Mouse (Mus musculus): ENCODE results near the gene Myh8. TPM values are rescaled to one million over a fixed set of nuclear protein-coding genes. Genes with fewer than 3 reads are reported as not detected.

Myh8 gene
- 0.80 and 0.83 TPM in 2 replicates for polyA plus RNA-seq (2015; fragmentation: Nextera tagmentation; extraction: Ambion mirVana)

DNA sequence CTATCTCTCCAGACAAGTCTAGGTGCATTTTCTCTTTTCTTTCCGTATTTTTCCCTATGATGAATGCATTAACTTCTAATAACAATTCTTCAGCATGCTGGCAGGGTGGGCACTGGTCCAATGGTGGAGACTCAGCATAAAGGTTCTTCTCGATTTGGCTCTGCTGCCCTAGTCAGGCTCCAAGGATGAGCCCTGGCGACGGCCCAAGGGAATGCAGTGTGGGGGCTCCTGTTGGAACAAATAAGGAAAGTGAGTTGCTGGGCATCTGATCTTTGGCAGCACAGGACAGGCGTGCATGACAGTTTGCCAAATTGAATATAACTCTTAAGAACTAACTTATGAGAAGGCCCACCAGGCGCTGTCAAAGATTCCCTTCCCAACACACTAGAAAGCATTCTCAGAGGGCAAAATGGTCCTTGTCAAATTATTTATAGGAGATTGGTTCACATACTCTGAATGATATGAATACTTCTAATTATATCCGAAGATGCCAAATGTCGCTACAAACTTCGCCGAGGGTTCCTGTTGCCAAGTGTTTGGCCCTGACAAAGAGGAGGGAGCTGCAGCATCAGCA lies at the start of gene Myh8:
Myh8 (plus strand) TSS at position 524 of the 574 bp plus-strand sequence.
- Histone ChIP-seq H3K4me2 (ENCODE audit: low read length) (no peak within 1 kb of the TSS), H3K4me1 (ENCODE audit: control insufficient read depth, insufficient read depth, low read length) (no peaks in the 10 kb centered on the region), H3K27me3 (ENCODE audit: control insufficient read depth, insufficient read depth, low read depth, low read length) (no peaks in the 10 kb centered on the region), H3K27ac (ENCODE audit: low read length) (no peak within 1 kb of the TSS), H3K9ac (ENCODE audit: low read depth, low read length) (no peak within 1 kb of the TSS), H3K9me3 (replicated peaks; ENCODE audit: control insufficient read depth, low read length, poor library complexity, severe bottlenecking) (no peaks in the 10 kb centered on the region), H3K36me3 (ENCODE audit: control insufficient read depth, insufficient read depth, low read length) (no peaks in the 10 kb centered on the region), H3K4me3 (ENCODE audit: low read depth, low read length) (no peak within 1 kb of the TSS)
- 76% methylated on average over 10 of the region's 10 CpGs for WGBS
- no peak for ATAC-seq

DNA sequence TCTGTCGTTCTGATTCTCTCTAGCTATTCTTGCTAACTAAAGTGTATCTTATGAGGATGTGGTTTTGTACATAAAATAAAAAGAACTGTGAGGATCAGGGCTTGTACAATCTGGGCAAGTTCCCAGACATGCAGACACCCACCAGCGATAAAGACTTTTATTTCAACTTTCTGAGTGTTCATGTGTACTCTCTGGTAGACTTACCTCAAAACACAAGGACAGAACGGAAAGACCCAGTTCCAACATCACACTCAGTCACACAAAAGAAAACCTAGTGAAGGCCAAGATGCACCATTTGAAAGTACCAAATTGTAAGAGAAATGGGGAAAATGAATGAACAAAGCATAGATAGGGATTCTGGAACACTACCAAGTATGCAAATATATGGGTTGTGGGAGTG lies 48.2 kb upstream of the Myh8 start:
- H3K27me3 ChIP-seq (ENCODE audit: control insufficient read depth, insufficient read depth, low read depth, low read length): no peaks in the 10 kb centered on the region
- 87% methylated on average over 3 of the region's 3 CpGs for WGBS

DNA sequence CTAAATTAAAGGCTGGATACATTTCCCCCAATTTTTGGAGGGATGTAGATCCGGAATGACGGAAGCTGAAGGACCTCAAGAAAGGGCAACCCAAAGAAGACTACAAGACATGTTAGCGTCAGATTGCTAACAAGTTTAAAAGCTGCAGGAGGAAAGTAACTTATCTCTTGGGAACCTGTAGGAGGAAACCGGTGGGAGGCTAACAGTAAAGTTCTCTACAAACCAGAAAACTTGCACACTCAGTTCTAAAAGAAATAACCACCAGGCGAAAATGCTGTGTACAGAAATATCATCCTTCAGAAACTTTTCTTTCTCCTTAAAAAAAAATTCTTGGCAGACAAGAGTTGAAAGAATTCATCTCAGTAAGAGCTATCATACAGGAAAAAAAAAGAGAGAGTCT lies 47.8 kb upstream of the Myh8 start:
- Histone ChIP-seq H3K27me3 (ENCODE audit: control insufficient read depth, insufficient read depth, low read depth, low read length) (no peaks in the 10 kb centered on the region), H3K4me2 (ENCODE audit: low read length) (no peak overlapping the region)

More for the DNA sequence above, 48.2 kb upstream of the Myh8 start:
- Histone ChIP-seq H3K4me1 (ENCODE audit: control insufficient read depth, insufficient read depth, low read length) (no peaks in the 10 kb centered on the region), H3K4me2 (ENCODE audit: low read length) (no peak overlapping the region), H3K27ac (ENCODE audit: low read length) (no peak overlapping the region), H3K9ac (ENCODE audit: low read depth, low read length) (no peak overlapping the region), H3K36me3 (ENCODE audit: control insufficient read depth, insufficient read depth, low read length) (no peaks in the 10 kb centered on the region), H3K9me3 (replicated peaks; ENCODE audit: control insufficient read depth, low read length, poor library complexity, severe bottlenecking) (no peaks in the 10 kb centered on the region), H3K4me3 (ENCODE audit: low read depth, low read length) (no peak overlapping the region)
- ATAC-seq: no peak

GRCm38 (mm10) chr11:67229946-67230345 lies 47.0 kb upstream of the Myh8 start:
- no peaks in the 10 kb centered on the region for H3K4me1 ChIP-seq (ENCODE audit: control insufficient read depth, insufficient read depth, low read length)
- no peak for ATAC-seq
- WGBS: 84% methylated on average over 2 of the region's 2 CpGs
- no peak overlapping the region for H3K27ac ChIP-seq (ENCODE audit: low read length)
- H3K36me3 ChIP-seq (ENCODE audit: control insufficient read depth, insufficient read depth, low read length): no peaks in the 10 kb centered on the region
- no peak overlapping the region for H3K4me2 ChIP-seq (ENCODE audit: low read length)
- no peak overlapping the region for H3K4me3 ChIP-seq (ENCODE audit: low read depth, low read length)
- H3K9me3 ChIP-seq (replicated peaks; ENCODE audit: control insufficient read depth, low read length, poor library complexity, severe bottlenecking): no peaks in the 10 kb centered on the region
- no peaks in the 10 kb centered on the region for H3K27me3 ChIP-seq (ENCODE audit: control insufficient read depth, insufficient read depth, low read depth, low read length)
- H3K9ac ChIP-seq (ENCODE audit: low read depth, low read length): no peak overlapping the region

More for the DNA sequence above, 47.8 kb upstream of the Myh8 start:
- ATAC-seq: no peak
- H3K9ac ChIP-seq (ENCODE audit: low read depth, low read length): no peak overlapping the region
- no peak overlapping the region for H3K27ac ChIP-seq (ENCODE audit: low read length)
- no peaks in the 10 kb centered on the region for H3K36me3 ChIP-seq (ENCODE audit: control insufficient read depth, insufficient read depth, low read length)
- H3K9me3 ChIP-seq (replicated peaks; ENCODE audit: control insufficient read depth, low read length, poor library complexity, severe bottlenecking): no peaks in the 10 kb centered on the region
- 89% methylated on average over 5 of the region's 5 CpGs for WGBS
- no peak overlapping the region for H3K4me3 ChIP-seq (ENCODE audit: low read depth, low read length)
- no peaks in the 10 kb centered on the region for H3K4me1 ChIP-seq (ENCODE audit: control insufficient read depth, insufficient read depth, low read length)

DNA sequence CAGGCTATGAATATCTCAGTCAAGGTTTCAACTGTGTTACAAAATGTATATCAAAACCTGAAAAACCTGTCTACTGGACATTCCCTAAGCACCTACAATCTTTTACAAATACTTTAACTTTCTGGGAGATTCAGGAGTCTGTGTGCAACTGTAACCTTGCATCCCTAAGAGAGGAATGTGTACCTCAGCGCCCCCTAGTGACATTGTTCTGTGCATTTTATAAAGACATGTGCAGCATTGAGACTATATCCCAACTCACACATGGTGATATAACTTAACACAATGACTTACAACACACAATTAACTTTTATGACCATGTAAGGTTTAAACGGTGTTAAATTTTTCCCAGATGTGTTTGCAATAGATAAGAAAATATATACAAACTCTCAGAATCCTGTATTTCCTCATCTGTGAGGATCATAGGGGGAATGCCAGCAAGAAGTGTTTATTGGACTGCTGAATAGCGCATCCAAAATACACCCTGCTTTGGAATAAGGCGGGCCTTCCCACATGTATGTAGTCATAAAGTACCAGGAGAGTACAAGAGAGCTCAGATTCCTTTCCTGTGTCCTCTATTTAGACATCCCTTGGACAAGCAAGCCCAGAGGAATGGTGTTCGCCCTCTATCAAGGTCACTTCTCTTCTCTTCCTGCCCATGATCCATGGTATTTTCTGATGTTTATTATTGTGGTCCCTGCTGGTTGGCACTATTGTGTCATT lies 41.1 kb upstream of the Myh8 start:
- Histone ChIP-seq H3K36me3 (ENCODE audit: control insufficient read depth, insufficient read depth, low read length) (no peaks in the 10 kb centered on the region), H3K4me3 (ENCODE audit: low read depth, low read length) (no peak overlapping the region), H3K4me1 (ENCODE audit: control insufficient read depth, insufficient read depth, low read length) (no peaks in the 10 kb centered on the region), H3K9me3 (replicated peaks; ENCODE audit: control insufficient read depth, low read length, poor library complexity, severe bottlenecking) (no peaks in the 10 kb centered on the region), H3K27ac (ENCODE audit: low read length) (no peak overlapping the region), H3K27me3 (ENCODE audit: control insufficient read depth, insufficient read depth, low read depth, low read length) (no peaks in the 10 kb centered on the region), H3K9ac (ENCODE audit: low read depth, low read length) (no peak overlapping the region), H3K4me2 (ENCODE audit: low read length) (no peak overlapping the region)
- ATAC-seq: no peak
- 73% methylated on average over 5 of the region's 5 CpGs for WGBS

- no peaks in the 10 kb centered on the region for H3K4me1 ChIP-seq (ENCODE audit: control insufficient read depth, insufficient read depth, low read length)
- H3K9me3 ChIP-seq (replicated peaks; ENCODE audit: control insufficient read depth, low read length, poor library complexity, severe bottlenecking): no peaks in the 10 kb centered on the region
- 87% methylated on average over 9 of the region's 9 CpGs for WGBS
- no peak overlapping the region for H3K27ac ChIP-seq (ENCODE audit: low read length)
- H3K4me2 ChIP-seq (ENCODE audit: low read length): no peak overlapping the region
- no peak for ATAC-seq
- H3K27me3 ChIP-seq (ENCODE audit: control insufficient read depth, insufficient read depth, low read depth, low read length): no peaks in the 10 kb centered on the region
- no peak overlapping the region for H3K9ac ChIP-seq (ENCODE audit: low read depth, low read length)
- H3K4me3 ChIP-seq (ENCODE audit: low read depth, low read length): no peak overlapping the region
- no peaks in the 10 kb centered on the region for H3K36me3 ChIP-seq (ENCODE audit: control insufficient read depth, insufficient read depth, low read length)
These were observed 40.1 kb upstream of the Myh8 start for GRCm38 (mm10) chr11:67236799-67237198.

- Histone ChIP-seq H3K4me1 (ENCODE audit: control insufficient read depth, insufficient read depth, low read length) (no peaks in the 10 kb centered on the region), H3K9ac (ENCODE audit: low read depth, low read length) (no peak within 1 kb of the TSS), H3K4me3 (ENCODE audit: low read depth, low read length) (no peak within 1 kb of the TSS), H3K4me2 (ENCODE audit: low read length) (no peak within 1 kb of the TSS), H3K27me3 (ENCODE audit: control insufficient read depth, insufficient read depth, low read depth, low read length) (no peaks in the 10 kb centered on the region), H3K9me3 (replicated peaks; ENCODE audit: control insufficient read depth, low read length, poor library complexity, severe bottlenecking) (no peaks in the 10 kb centered on the region), H3K27ac (ENCODE audit: low read length) (no peak within 1 kb of the TSS), H3K36me3 (ENCODE audit: control insufficient read depth, insufficient read depth, low read length) (no peaks in the 10 kb centered on the region)
- 79% methylated on average over 5 of the region's 5 CpGs for WGBS
- ATAC-seq: no peak
These were observed 39.3 kb upstream of the Myh8 start, which contains the start of gene Myh4 for GRCm38 (mm10) chr11:67237481-67238079. Myh4 (plus strand) TSS chr11:67238029.

GRCm38 (mm10) chr11:67241051-67241450 lies 35.9 kb upstream of the Myh8 start:
- Histone ChIP-seq H3K9me3 (replicated peaks; ENCODE audit: control insufficient read depth, low read length, poor library complexity, severe bottlenecking) (no peaks in the 10 kb centered on the region), H3K4me2 (ENCODE audit: low read length) (no peak overlapping the region), H3K4me3 (ENCODE audit: low read depth, low read length) (no peak overlapping the region), H3K27ac (ENCODE audit: low read length) (no peak overlapping the region), H3K9ac (ENCODE audit: low read depth, low read length) (no peak overlapping the region), H3K4me1 (ENCODE audit: control insufficient read depth, insufficient read depth, low read length) (no peaks in the 10 kb centered on the region), H3K27me3 (ENCODE audit: control insufficient read depth, insufficient read depth, low read depth, low read length) (no peaks in the 10 kb centered on the region), H3K36me3 (ENCODE audit: control insufficient read depth, insufficient read depth, low read length) (no peaks in the 10 kb centered on the region)
- WGBS: 93% methylated on average over 6 of the region's 6 CpGs
- ATAC-seq: no peak

DNA sequence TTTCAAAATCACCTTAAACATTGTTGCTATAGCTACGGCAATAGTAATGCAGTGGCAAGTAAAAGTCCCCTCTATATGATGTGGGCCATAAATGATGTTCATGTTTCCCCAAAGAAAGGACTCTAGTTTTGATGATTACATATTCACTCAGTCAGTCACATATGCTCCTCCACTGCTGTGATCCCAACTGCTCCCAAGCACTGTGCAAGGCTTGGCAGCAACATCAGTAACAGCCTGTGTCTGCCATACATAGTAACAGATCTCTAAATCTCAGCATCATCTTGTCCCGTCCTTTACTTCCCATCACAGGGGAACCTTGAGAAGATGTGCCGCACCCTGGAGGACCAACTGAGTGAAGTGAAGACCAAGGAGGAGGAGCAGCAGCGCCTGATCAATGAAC lies 23.2 kb upstream of the Myh8 start:
- Histone ChIP-seq H3K9ac (ENCODE audit: low read depth, low read length) (no peak overlapping the region), H3K4me3 (ENCODE audit: low read depth, low read length) (no peak overlapping the region), H3K27me3 (ENCODE audit: control insufficient read depth, insufficient read depth, low read depth, low read length) (no peaks in the 10 kb centered on the region), H3K9me3 (replicated peaks; ENCODE audit: control insufficient read depth, low read length, poor library complexity, severe bottlenecking) (no peaks in the 10 kb centered on the region), H3K27ac (ENCODE audit: low read length) (no peak overlapping the region), H3K4me2 (ENCODE audit: low read length) (no peak overlapping the region), H3K36me3 (ENCODE audit: control insufficient read depth, insufficient read depth, low read length) (no peaks in the 10 kb centered on the region), H3K4me1 (ENCODE audit: control insufficient read depth, insufficient read depth, low read length) (no peaks in the 10 kb centered on the region)
- 89% methylated on average over 4 of the region's 4 CpGs for whole genome bisulfite sequencing
- ATAC-seq: no peak

Data from midbrain, embryonic 16.5 days (tissue).